ENCODE assay signal across 8 mouse cellular contexts in the genomic region with DNA sequence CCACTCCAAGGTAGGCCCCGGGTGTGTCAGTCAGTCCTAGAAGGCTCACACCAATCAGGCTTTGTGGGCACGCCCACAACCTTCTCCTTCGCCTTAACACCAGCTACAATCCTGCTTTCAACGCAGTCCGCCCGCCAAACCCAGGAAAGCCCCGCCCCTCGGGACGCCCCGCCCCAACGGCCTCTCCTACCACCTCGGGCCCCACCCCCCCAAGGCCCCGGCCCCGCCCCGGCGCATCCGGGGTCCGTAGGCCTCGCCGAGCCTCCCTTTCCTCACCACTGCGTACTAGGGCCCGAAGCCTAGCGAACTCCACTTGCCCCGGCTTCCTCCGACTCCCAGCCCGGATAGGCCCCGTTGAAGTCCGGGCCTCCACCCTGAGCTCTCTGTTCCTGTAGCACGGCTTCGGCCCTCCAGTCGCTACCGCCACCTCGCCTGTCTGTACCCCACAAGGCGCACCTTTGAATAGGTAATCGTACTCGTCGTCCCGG. TPM values are rescaled to one million over a fixed set of nuclear protein-coding genes. Genes with fewer than 3 reads are reported as not detected.
A peak's percentile ranks its signal among the peaks of the same experiment; 100 is the strongest.
DNase-seq lines count a peak whose midpoint lies in the region; ATAC-seq and TF ChIP-seq lines count a peak whose summit lies in the region.

No protein-coding gene starts in this region.

- no peaks in the 10 kb centered on the region for H3K27me3 ChIP-seq in hindbrain, postnatal 0 days (ENCODE audit: insufficient read depth, low read length)

- no peaks in the 10 kb centered on the region for H3K36me3 ChIP-seq in hindbrain, postnatal 0 days (ENCODE audit: insufficient read depth, low read length)
- H3K36me3 ChIP-seq in macrophage (ENCODE audit: inconsistent target): no peaks in the 10 kb centered on the region

- H3K4me2 ChIP-seq in hindbrain, postnatal 0 days (ENCODE audit: low read depth, low read length): peak overlapping the region; percentile 83

- peak overlapping the region; percentile 99 for H3K4me3 ChIP-seq in gastrocnemius, adult 2 months
- H3K4me3 ChIP-seq in hindbrain, postnatal 0 days (ENCODE audit: low read length): peak overlapping the region; percentile 87
- H3K4me3 ChIP-seq in left cerebral cortex, adult 2 months: peak overlapping the region; percentile 96
- H3K4me3 ChIP-seq in macrophage (ENCODE audit: inconsistent target): peak overlapping the region; percentile 64

- H3K9ac ChIP-seq in hindbrain, postnatal 0 days (replicated peaks; ENCODE audit: low read length): peak overlapping the region; percentile 99

- H3K4me1 ChIP-seq in hindbrain, postnatal 0 days (ENCODE audit: insufficient read depth, low read length): peaks cover 33% of the 10 kb centered on the region

- WGBS in hindbrain, postnatal 0 days: under 1% methylated on average over 37 of the region's 38 CpGs
- under 1% methylated on average over 35 of the region's 38 CpGs for WGBS in macrophage (ENCODE audit: missing documents)

- no peaks in the 10 kb centered on the region for H3K9me3 ChIP-seq in hindbrain, postnatal 0 days (ENCODE audit: low read length)

- DNase-seq in ZHBTc4 (ENCODE audit: low read depth, low spot score): peak; percentile 96
- peak; percentile 97 for DNase-seq in gastrocnemius, adult 2 months
- peak; percentile 88 for DNase-seq in hindbrain, postnatal 0 days (ENCODE audit: low spot score)
- DNase-seq in left cerebral cortex, adult 2 months (ENCODE audit: extremely low spot score in 1 of 2, low spot score in 2 of 2): peak; percentile 88
- peak; percentile 63 for DNase-seq in retina, postnatal 7 days (ENCODE audit: low read depth, low spot score)
- DNase-seq in urinary bladder, adult 18-20 months (ENCODE audit: low spot score in 2 of 2): peak; percentile 95 to 98

- peak; percentile 45 for ATAC-seq in common myeloid progenitor, adult 5-6 weeks (replicated peaks; ENCODE audit: low read depth, poor library complexity, severe bottlenecking)
- ATAC-seq in hindbrain, postnatal 0 days: peak; percentile 78

- intact Hi-C loops in gastrocnemius, adult 2 months (cut with DNase I): loop anchor here (5.0 kb wide), 1 partner anchor 43 kb away; a partner anchor contains a TSS
- intact Hi-C loops in left cerebral cortex, adult 2 months (cut with DNase I): loop anchor here (2.0 kb wide), 1 partner anchor 75 kb away; no protein-coding TSS in a partner anchor

- TF ChIP-seq CTCF in gastrocnemius, adult 2 months (IDR thresholded peaks at IDR 0.05): no peak
- no peak for TF ChIP-seq CTCF in hindbrain, postnatal 0 days (IDR thresholded peaks at IDR 0.05; ENCODE audit: low read depth)
- no peak for TF ChIP-seq CTCF in left cerebral cortex, adult 2 months (IDR thresholded peaks at IDR 0.05)

- H3K27ac ChIP-seq in gastrocnemius, adult 2 months: peak overlapping the region; percentile 99
- H3K27ac ChIP-seq in hindbrain, postnatal 0 days: peak overlapping the region; percentile 100
- peak overlapping the region; percentile 99 for H3K27ac ChIP-seq in left cerebral cortex, adult 2 months
- H3K27ac ChIP-seq in macrophage: peak overlapping the region; percentile 93

- H3K79me2 ChIP-seq in macrophage (ENCODE audit: inconsistent target): peaks cover 49% of the 10 kb centered on the region

RNA-seq across cellular contexts. Expression of a gene that starts 0.5 kb away (rescaled TPM):
- 42.5 and 65.0 TPM in 2 replicates for total RNA-seq in common myeloid progenitor, adult 5-6 weeks (2017)
- 100 to 1,000 TPM; 134 to 150 TPM for total RNA-seq in gastrocnemius, adult 2 months (2021)
- 123 and 163 TPM in 2 replicates for total RNA-seq in hindbrain, postnatal 0 days (2014; rRNA removed)
- 546 and 583 TPM in 2 replicates for polyA plus RNA-seq in hindbrain, postnatal 0 days (2015; fragmentation: Nextera tagmentation; extraction: Ambion mirVana)
- total RNA-seq in left cerebral cortex, adult 2 months (2021): 100 to 1,000 TPM; 345 to 358 TPM
- 10 to 100 TPM; 18.6 to 46.6 (median 28.6) TPM for total RNA-seq in macrophage (2018; cell fraction: chromatin; rRNA removed)
- total RNA-seq in macrophage (2018; cell fraction: cytosol; rRNA removed): 100 to 1,000 TPM in 21 of 26 experiments, 10 to 100 TPM in 5; 94.9 to 135 (median 112) TPM
- 10 to 100 TPM; 44.4 to 86.1 (median 55.8) TPM for total RNA-seq in macrophage (2018; cell fraction: nucleus; rRNA removed)
- 103 to 129 TPM (median 115 TPM) in 3 replicates for polyA plus RNA-seq in macrophage (2018)

RNA-seq across cellular contexts. Expression of a gene that starts 21.8 kb away (rescaled TPM):
- 5.9 and 14.2 TPM in 2 replicates for total RNA-seq in common myeloid progenitor, adult 5-6 weeks (2017)
- 1 to 10 TPM; 1.4 to 5.9 TPM for total RNA-seq in gastrocnemius, adult 2 months (2021)
- 24.0 and 24.7 TPM in 2 replicates for total RNA-seq in hindbrain, postnatal 0 days (2014; rRNA removed)
- polyA plus RNA-seq in hindbrain, postnatal 0 days (2015; fragmentation: Nextera tagmentation; extraction: Ambion mirVana): 31.9 and 37.5 TPM in 2 replicates
- total RNA-seq in left cerebral cortex, adult 2 months (2021): 1 to 10 TPM; 3.4 to 4.3 TPM
- 1 to 10 TPM in 8 of 26 experiments, under 1 TPM in 6, not detected in 12; 0.33 to 6.1 (median 1.4) TPM for total RNA-seq in macrophage (2018; cell fraction: chromatin; rRNA removed)
- total RNA-seq in macrophage (2018; cell fraction: cytosol; rRNA removed): 10 to 100 TPM in 1 of 26 experiments, 1 to 10 TPM in 11, under 1 TPM in 12, not detected in 2; 0.07 to 16.5 (median 0.97) TPM
- 1 to 10 TPM in 11 of 26 experiments, under 1 TPM in 3, not detected in 12; 0.26 to 9.6 (median 1.9) TPM for total RNA-seq in macrophage (2018; cell fraction: nucleus; rRNA removed)
- polyA plus RNA-seq in macrophage (2018): 5.8 to 23.0 TPM (median 12.1 TPM) in 3 replicates

RNA-seq across cellular contexts. Expression of a gene that starts 41.3 kb away (rescaled TPM):
- 31.5 and 35.0 TPM in 2 replicates for total RNA-seq in common myeloid progenitor, adult 5-6 weeks (2017)
- 10 to 100 TPM; 88.8 to 90.7 TPM for total RNA-seq in gastrocnemius, adult 2 months (2021)
- 118 and 137 TPM in 2 replicates for total RNA-seq in hindbrain, postnatal 0 days (2014; rRNA removed)
- 73.8 and 77.1 TPM in 2 replicates for polyA plus RNA-seq in hindbrain, postnatal 0 days (2015; fragmentation: Nextera tagmentation; extraction: Ambion mirVana)
- 10 to 100 TPM; 93.2 to 94.9 TPM for total RNA-seq in left cerebral cortex, adult 2 months (2021)
- total RNA-seq in macrophage (2018; cell fraction: chromatin; rRNA removed): 10 to 100 TPM; 25.1 to 69.7 (median 43.6) TPM
- 10 to 100 TPM; 41.9 to 70.5 (median 52.5) TPM for total RNA-seq in macrophage (2018; cell fraction: cytosol; rRNA removed)
- 10 to 100 TPM; 30.6 to 73.3 (median 43.2) TPM for total RNA-seq in macrophage (2018; cell fraction: nucleus; rRNA removed)
- polyA plus RNA-seq in macrophage (2018): 31.4 to 62.1 TPM (median 56.3 TPM) in 3 replicates

RNA-seq across cellular contexts. Expression of a gene that starts 50.5 kb away (rescaled TPM):
- 4.6 and 5.5 TPM in 2 replicates for total RNA-seq in common myeloid progenitor, adult 5-6 weeks (2017)
- total RNA-seq in gastrocnemius, adult 2 months (2021): 10 to 100 TPM; 15.7 to 24.5 TPM
- total RNA-seq in hindbrain, postnatal 0 days (2014; rRNA removed): 33.5 and 57.2 TPM in 2 replicates
- 44.1 and 47.9 TPM in 2 replicates for polyA plus RNA-seq in hindbrain, postnatal 0 days (2015; fragmentation: Nextera tagmentation; extraction: Ambion mirVana)
- 10 to 100 TPM; 32.3 to 38.7 TPM for total RNA-seq in left cerebral cortex, adult 2 months (2021)
- total RNA-seq in macrophage (2018; cell fraction: chromatin; rRNA removed): 10 to 100 TPM in 16 of 26 experiments, 1 to 10 TPM in 10; 2.1 to 46.8 (median 13.0) TPM
- 10 to 100 TPM in 1 of 26 experiments, 1 to 10 TPM in 25; 2.3 to 10.2 (median 4.6) TPM for total RNA-seq in macrophage (2018; cell fraction: cytosol; rRNA removed)
- 10 to 100 TPM in 15 of 26 experiments, 1 to 10 TPM in 11; 3.9 to 37.0 (median 11.8) TPM for total RNA-seq in macrophage (2018; cell fraction: nucleus; rRNA removed)
- polyA plus RNA-seq in macrophage (2018): 5.5 to 10.9 TPM (median 9.8 TPM) in 3 replicates

Comparison
In these comparisons a context has a peak if more than half of its experiments do, and no peak if none do; other contexts are left out.
1. Peak in every context shown above with its lines: DNase-seq, ATAC-seq, H3K4me3 ChIP-seq and H3K27ac ChIP-seq.